Mouse (Mus musculus): ENCODE measurements around the gene Zbtb20.

- no peak for TF ChIP-seq CTCF (IDR thresholded peaks at IDR 0.05; ENCODE audit: low read depth)
- TF ChIP-seq EP300 (IDR thresholded peaks at IDR 0.05; ENCODE audit: low read depth), result no peak
These were observed 742.6 kb downstream of the Zbtb20 start for GRCm38 (mm10) chr16:43618286-43618685.

Data from heart, postnatal 0 days (tissue).